Mouse (Mus musculus) cortical plate, adult 2 months (tissue): ENCODE results near the gene Sipa1l2.

Experiments
- CTCF ChIP-seq: fragments of 200-500 bp; IDR thresholded peaks from 2 replicates; pipeline ENCODE4 v1.5.1; 2011; ENCODE audit warnings: mild to moderate bottlenecking, control low read depth, low read length; ENCODE audit not compliant: insufficient read depth; ENCODE audit errors: extremely low read depth
- POLR2A ChIP-seq: fragments of 200-500 bp; IDR thresholded peaks from 2 replicates; pipeline ENCODE4 v1.6.1; 2011; ENCODE audit warnings: mild to moderate bottlenecking, low read length, control low read depth; ENCODE audit not compliant: insufficient read depth; ENCODE audit errors: extremely low read depth

GRCm38 (mm10) chr8:125510861-125511668 lies 58.5 kb downstream of the Sipa1l2 start:
- TF ChIP-seq POLR2A (no peak), CTCF (no peak)
